Mouse (Mus musculus) lung, postnatal 0 days (tissue): Measurements from ENCODE around the gene Osbpl9. TPM values are rescaled to one million over a fixed set of nuclear protein-coding genes. Genes with fewer than 3 reads are reported as not detected.

Experiments
- ATAC-seq: fragments of 200-750 bp; cut with Nextera tagmentation; 2 replicates; pipeline ENCODE4 v1.8.0; 2017; ENCODE audit warnings: moderate library complexity
- DNase-seq: peaks from one replicate; pipeline ENCODE4 v3.0.0-alpha.2; 2016; ENCODE audit warnings: low spot score
- H3K27ac ChIP-seq: fragments of 300-500 bp; sonication (generic); 2 replicates; pipeline ENCODE4 v1.5.1; 2014; ENCODE audit warnings: antibody characterized with exemption, mild to moderate bottlenecking, low read length, mixed read lengths
- H3K27me3 ChIP-seq: fragments of 300-500 bp; sonication (generic); replicated peaks from 2 replicates; pipeline ENCODE4 v1.6.1; 2014; ENCODE audit warnings: low read length, mixed read lengths; ENCODE audit not compliant: insufficient read depth
- H3K36me3 ChIP-seq: fragments of 300-500 bp; sonication (generic); 2 replicates; pipeline ENCODE4 v1.6.1; 2014; ENCODE audit warnings: low read length, mixed read lengths; ENCODE audit not compliant: insufficient read depth
- H3K4me1 ChIP-seq: fragments of 300-500 bp; sonication (generic); 2 replicates; pipeline ENCODE4 v1.6.1; 2014; ENCODE audit warnings: antibody characterized with exemption, low read depth, low read length, mixed read lengths; ENCODE audit not compliant: insufficient read depth
- H3K4me2 ChIP-seq: fragments of 300-500 bp; sonication (generic); replicated peaks from 2 replicates; pipeline ENCODE4 v1.6.1; 2014; ENCODE audit warnings: low read depth, mild to moderate bottlenecking, low read length, moderate library complexity, mixed read lengths
- H3K4me3 ChIP-seq: fragments of 300-500 bp; sonication (generic); 2 replicates; pipeline ENCODE4 v1.5.1; 2014; ENCODE audit warnings: low read depth, low read length
- H3K9ac ChIP-seq: fragments of 300-500 bp; sonication (generic); replicated peaks from 2 replicates; pipeline ENCODE4 v1.6.1; 2014; ENCODE audit warnings: low read depth, mild to moderate bottlenecking
- H3K9me3 ChIP-seq: fragments of 300-500 bp; sonication (generic); 2 replicates; pipeline ENCODE4 v1.6.1; 2016; ENCODE audit warnings: low read length, mixed read lengths
- CTCF ChIP-seq: IDR thresholded peaks from 2 replicates; pipeline ENCODE4 v1.5.1; 2016; ENCODE audit warnings: antibody characterized with exemption, mild to moderate bottlenecking
- EP300 ChIP-seq: IDR thresholded peaks from 2 replicates; pipeline ENCODE4 v1.6.1; 2016; ENCODE audit warnings: antibody characterized with exemption, mild to moderate bottlenecking, control low read depth
- WGBS: fragments of 180-500 bp; shearing (Covaris S2); extraction: QIAGEN DNeasy Blood & Tissue Kit; methylation state at CpG from one replicate; pipeline ENCODE4 v1.1.7; 2014; 5-methylcytosine and 5-hydroxymethylcytosine counted together
- polyA plus RNA-seq: library from polyadenylated mRNA; unstranded; fragments of >200 nt; fragmentation: Nextera tagmentation; extraction: Ambion mirVana; gene quantifications from 2 replicates; pipeline ENCODE4 v1.2.1, GENCODE M21; 2015

The Osbpl9 gene
- polyA plus RNA-seq, 1 experiment from 2014 or later, result 98.5 TPM

- H3K36me3 ChIP-seq, result no peaks in the 10 kb centered on the region
- ATAC-seq (no peak), DNase-seq (no peak)
- no peak for TF ChIP-seq EP300
- TF ChIP-seq CTCF, result no peak
- no peaks in the 10 kb centered on the region for H3K27me3 ChIP-seq
- no peak overlapping the region for H3K27ac ChIP-seq
- H3K4me3 ChIP-seq, result no peak overlapping the region
- 78% methylated on average over 4 of the region's 4 CpGs for WGBS
- no peaks in the 10 kb centered on the region for H3K4me1 ChIP-seq
- no peaks in the 10 kb centered on the region for H3K9me3 ChIP-seq
- no peak overlapping the region for H3K9ac ChIP-seq
- H3K4me2 ChIP-seq, result no peak overlapping the region
Observed at GRCm38 (mm10) chr4:109210881-109211280, 8.8 kb upstream of the Osbpl9 start.

- Histone ChIP-seq H3K27me3 (no peaks in the 10 kb centered on the region), H3K4me1 (no peaks in the 10 kb centered on the region; the same call in 1 of the 2 replicates), H3K4me2 (no peak overlapping the region), H3K27ac (no peak overlapping the region), H3K4me3 (no peak overlapping the region), H3K9me3 (no peaks in the 10 kb centered on the region), H3K9ac (no peak overlapping the region), H3K36me3 (no peaks in the 10 kb centered on the region)
- DNase-seq (no peak), ATAC-seq (no peak)
- no peak for TF ChIP-seq CTCF
- TF ChIP-seq EP300, result no peak
- 55% methylated on average over 2 of the region's 2 CpGs for WGBS
Observed at GRCm38 (mm10) chr4:109210253-109210652, 8.2 kb upstream of the Osbpl9 start.

GRCm38 (mm10) chr4:109207524-109207923, 5.5 kb upstream of the Osbpl9 start:
- Histone ChIP-seq H3K4me2 (no peak overlapping the region), H3K27me3 (no peaks in the 10 kb centered on the region), H3K4me1 (peaks cover 7% of the 10 kb centered on the region; the same call in 1 of the 2 replicates), H3K27ac (no peak overlapping the region), H3K9me3 (no peaks in the 10 kb centered on the region), H3K36me3 (no peaks in the 10 kb centered on the region), H3K4me3 (no peak overlapping the region), H3K9ac (no peak overlapping the region)
- WGBS, result 68% methylated on average over 5 of the region's 5 CpGs
- TF ChIP-seq EP300 (no peak), CTCF (no peak)
- DNase-seq (no peak), ATAC-seq (no peak)

- peak; percentile 69 for DNase-seq
- Histone ChIP-seq H3K4me2 (no peak overlapping the region), H3K9ac (no peak overlapping the region), H3K9me3 (no peaks in the 10 kb centered on the region), H3K27ac (peak overlapping the region; percentile 55), H3K36me3 (no peaks in the 10 kb centered on the region), H3K27me3 (no peaks in the 10 kb centered on the region), H3K4me1 (peaks cover 7% of the 10 kb centered on the region; the same call in 1 of the 2 replicates), H3K4me3 (no peak overlapping the region)
- TF ChIP-seq CTCF (no peak), EP300 (peak; percentile 74)
- 14% methylated on average over 1 of the region's 1 CpGs for WGBS
- 0 out of 2 replicates have a peak, but pooled peaks have one; percentile 7 for ATAC-seq
Observed at GRCm38 (mm10) chr4:109204416-109204815, 2.3 kb upstream of the Osbpl9 start.

DNA sequence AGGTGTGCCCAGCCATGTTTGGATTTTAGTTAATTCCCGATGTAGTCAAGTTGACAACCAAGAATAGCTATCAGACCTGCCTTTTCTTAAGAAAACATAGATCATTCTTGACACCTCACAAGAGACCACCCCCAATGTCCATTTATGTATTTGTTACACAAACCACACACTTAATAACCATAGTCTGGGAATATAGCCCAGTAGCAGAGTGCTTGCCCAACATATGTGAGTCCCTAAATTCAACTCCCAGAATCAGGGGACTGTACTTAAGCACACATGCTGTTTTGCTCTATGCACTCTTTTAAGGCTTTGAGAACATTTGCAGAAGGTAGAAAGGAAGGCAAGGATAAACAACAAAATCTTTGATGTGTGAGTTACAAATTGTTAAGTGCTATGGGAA, 1.9 kb upstream of the Osbpl9 start:
- H3K36me3 ChIP-seq, result no peaks in the 10 kb centered on the region
- H3K27ac ChIP-seq, result peak overlapping the region; percentile 55
- DNase-seq (peak; percentile 79), ATAC-seq (no peak)
- H3K9ac ChIP-seq, result no peak overlapping the region
- no peaks in the 10 kb centered on the region for H3K27me3 ChIP-seq
- no peak overlapping the region for H3K4me2 ChIP-seq
- no peaks in the 10 kb centered on the region for H3K9me3 ChIP-seq
- WGBS, result 56% methylated on average over 1 of the region's 1 CpGs
- H3K4me3 ChIP-seq, result no peak overlapping the region
- TF ChIP-seq EP300 (no peak), CTCF (no peak)
- peaks cover 7% of the 10 kb centered on the region; the same call in 1 of the 2 replicates for H3K4me1 ChIP-seq

- no peaks in the 10 kb centered on the region for H3K36me3 ChIP-seq
- peaks cover 4% of the 10 kb centered on the region; the same call in 1 of the 2 replicates for H3K4me1 ChIP-seq
- no peak overlapping the region for H3K4me3 ChIP-seq
- TF ChIP-seq CTCF, result no peak
- TF ChIP-seq EP300, result no peak
- DNase-seq (peak; percentile 3), ATAC-seq (no peak)
- no peak overlapping the region for H3K9ac ChIP-seq
- no peak overlapping the region for H3K27ac ChIP-seq
- no peak overlapping the region for H3K4me2 ChIP-seq
- no peaks in the 10 kb centered on the region for H3K27me3 ChIP-seq
- 94% methylated on average over 4 of the region's 4 CpGs for WGBS
- H3K9me3 ChIP-seq, result no peaks in the 10 kb centered on the region
Observed at GRCm38 (mm10) chr4:109199069-109199468, 3.0 kb downstream of the Osbpl9 start.
